Mouse (Mus musculus) cerebellum, adult 11 months (tissue): ENCODE measurements at regions not wholly inside any gene's neighbourhood (a gene's known extent, or its start where the extent isn't known, plus 50 kb on each side); places are given as distances from the start of the nearest gene placed in this dataset.

Experiments used
- DNase-seq: peaks from one replicate; pipeline ENCODE4 v3.0.0; 2022

GRCm38 (mm10) chr4:81492811-81493210 lies 50.2 kb upstream of the Mpdz start:
- DNase-seq = no peak
